Mouse (Mus musculus): ENCODE measurements at regions not wholly inside any gene's neighbourhood (a gene's known extent, or its start where the extent isn't known, plus 50 kb on each side); places are given as distances from the start of the nearest gene placed in this dataset.

- no peak for DNase-seq (ENCODE audit: low spot score)
Observed at GRCm38 (mm10) chr5:49644606-49645005, 119.9 kb upstream of the Kcnip4 start.

- DNase-seq (ENCODE audit: low spot score) = no peak
Observed at GRCm38 (mm10) chr5:49642439-49642838, 117.7 kb upstream of the Kcnip4 start.

- DNase-seq (ENCODE audit: low spot score) = peak; percentile 1
Observed at GRCm38 (mm10) chr5:49641206-49641830, 116.6 kb upstream of the Kcnip4 start.

DNA sequence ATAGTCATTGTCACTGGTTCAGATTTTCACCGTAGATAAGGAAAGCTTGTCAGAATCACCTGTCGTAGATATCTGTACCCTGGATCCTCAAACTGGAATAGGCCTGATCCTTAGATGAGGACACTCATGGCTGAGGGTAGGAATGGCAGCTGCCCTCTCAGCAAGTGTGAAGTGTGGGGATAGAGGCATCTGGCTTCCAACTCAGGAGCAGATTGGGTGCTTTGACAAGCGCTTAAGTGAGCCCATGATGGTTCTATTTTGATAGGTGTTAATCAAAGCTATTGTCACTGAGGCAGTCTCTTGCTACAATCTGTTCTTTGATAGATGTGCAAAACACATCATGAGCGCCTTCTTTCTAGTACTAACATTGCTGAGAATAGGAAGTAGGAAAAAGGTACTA lies 114.9 kb upstream of the Kcnip4 start:
- DNase-seq (ENCODE audit: low spot score) = no peak

- no peak for DNase-seq (ENCODE audit: low spot score)
Observed at GRCm38 (mm10) chr5:49620152-49620551, 95.4 kb upstream of the Kcnip4 start.

DNA sequence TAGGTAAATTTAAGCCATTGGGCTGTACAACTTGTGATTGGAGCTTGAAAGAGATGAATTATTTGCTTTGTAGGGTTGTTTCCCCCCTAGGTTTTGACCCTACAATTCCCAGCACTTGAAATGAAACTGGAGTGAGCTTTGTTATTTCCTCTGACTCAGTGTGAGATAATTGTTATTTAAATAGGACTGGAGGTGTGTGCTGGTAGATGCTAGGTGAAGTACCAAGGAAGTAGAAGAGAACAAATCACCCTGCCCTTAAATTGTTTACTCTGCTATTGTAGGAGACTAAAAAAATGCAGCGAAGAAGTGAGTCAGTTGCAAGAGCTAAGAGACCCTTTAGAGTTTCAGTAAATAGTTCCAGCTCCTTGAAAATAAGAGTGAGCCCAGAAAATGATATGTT lies 82.1 kb upstream of the Kcnip4 start:
- DNase-seq (ENCODE audit: low spot score) = no peak

DNA sequence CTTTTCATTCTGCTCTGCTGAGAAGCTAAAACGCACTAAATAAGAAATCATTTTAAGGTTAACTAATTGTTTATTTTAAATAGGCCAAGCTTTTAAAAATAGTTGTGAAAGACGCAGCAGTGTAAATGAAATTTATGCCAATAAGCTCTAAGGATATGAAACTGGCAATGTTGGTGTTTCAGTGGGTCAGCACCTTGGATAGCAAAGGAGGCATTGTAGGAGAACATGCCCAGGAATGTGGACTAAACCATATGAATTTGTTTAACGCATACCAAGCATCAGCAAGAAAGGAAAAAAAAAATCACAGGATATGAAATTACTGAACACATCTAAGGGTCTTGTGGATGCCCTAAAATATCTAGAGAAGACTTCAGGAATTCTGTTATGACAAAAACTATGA lies 56.1 kb upstream of the Kcnip4 start:
- DNase-seq (ENCODE audit: low spot score) = no peak

- no peak for DNase-seq (ENCODE audit: low spot score)
Observed at GRCm38 (mm10) chr5:49575901-49576300, 51.2 kb upstream of the Kcnip4 start.
